Mouse (Mus musculus) olfactory bulb, adult 2 months (tissue): Measurements from ENCODE around the gene Myadml2.

Experiments used
- CTCF ChIP-seq: fragments of 200-500 bp; IDR thresholded peaks from 2 replicates; pipeline ENCODE4 v1.5.1; 2012; ENCODE audit warnings: low read depth, mild to moderate bottlenecking, low read length, moderate library complexity; ENCODE audit not compliant: insufficient read depth
- POLR2A ChIP-seq: fragments of 200-500 bp; IDR thresholded peaks from 2 replicates; pipeline ENCODE4 v1.6.1; 2012; ENCODE audit warnings: mild to moderate bottlenecking, low read depth, low read length, moderate library complexity; ENCODE audit not compliant: insufficient read depth

DNA sequence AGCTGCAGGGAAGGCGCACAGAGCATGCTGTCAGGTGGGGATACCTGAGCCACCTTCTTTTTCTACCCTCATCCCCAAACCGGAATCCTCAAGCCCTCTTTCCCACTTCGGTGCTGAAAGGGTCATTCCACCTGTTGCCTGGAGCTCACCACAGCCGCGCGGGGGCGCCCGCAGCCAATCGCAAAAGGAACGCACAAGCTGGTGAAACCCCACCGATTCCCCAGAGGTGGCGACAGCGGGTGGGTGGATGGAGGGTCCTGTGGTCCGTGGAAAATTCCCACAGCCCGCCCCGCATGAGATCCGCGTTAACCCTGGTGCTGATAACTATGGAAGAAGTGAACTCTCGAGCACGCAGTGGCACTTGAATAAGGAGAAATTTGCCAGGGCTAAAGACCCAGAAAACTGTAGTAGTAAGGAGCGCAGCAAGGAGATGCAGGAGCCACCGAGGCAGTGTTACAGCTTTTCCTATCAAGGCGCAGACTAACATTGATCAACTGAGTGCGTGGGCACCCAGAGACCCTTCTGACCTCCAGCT, 11.0 kb upstream of the Myadml2 start:
- TF ChIP-seq POLR2A (no peak), CTCF (peak; percentile 77)
